ENCODE assay signal across 8 mouse cellular contexts in genomic region chr15:102404608-102405488, GRCm38 (mm10). TPM values are rescaled to one million over a fixed set of nuclear protein-coding genes. Genes with fewer than 3 reads are reported as not detected.
DNase-seq lines count a peak whose midpoint lies in the region; ATAC-seq and TF ChIP-seq lines count a peak whose summit lies in the region.

No protein-coding gene starts in this region.

- no peaks in the 10 kb centered on the region for H3K27me3 ChIP-seq in kidney, adult 2 months (replicated peaks; ENCODE audit: control insufficient read depth, insufficient read depth, low read length)
- H3K27me3 ChIP-seq in forebrain, embryonic 13.5 days = no peaks in the 10 kb centered on the region
- no peaks in the 10 kb centered on the region for H3K27me3 ChIP-seq in liver, embryonic 11.5 days (replicated peaks; ENCODE audit: control insufficient read depth, insufficient read depth, low read length)
- H3K27me3 ChIP-seq in stomach, embryonic 15.5 days (replicated peaks) = no peaks in the 10 kb centered on the region

- TF ChIP-seq POLR2A in kidney, adult 2 months (IDR thresholded peaks at IDR 0.05; ENCODE audit: low read depth, low read length) = no peak

- WGBS in kidney, adult 2 months = 13% methylated on average over 34 of the region's 34 CpGs
- WGBS in forebrain, embryonic 13.5 days = 17% methylated on average over 34 of the region's 34 CpGs
- WGBS in liver, embryonic 11.5 days = 14% methylated on average over 34 of the region's 34 CpGs
- 15% methylated on average over 34 of the region's 34 CpGs for WGBS in stomach, embryonic 15.5 days

- ATAC-seq in forebrain, embryonic 13.5 days = no peak
- no peak; the same call in 1 of the 2 replicates for ATAC-seq in liver, embryonic 11.5 days (replicated peaks; ENCODE audit: low FRiP score)
- ATAC-seq in stomach, embryonic 15.5 days (ENCODE audit: insufficient read depth, low FRiP score, low read depth) = no peak; the same call in 1 of the 2 replicates

- peaks cover 10% of the 10 kb centered on the region; the same call in 1 of the 2 replicates for H3K4me1 ChIP-seq in kidney, adult 2 months (ENCODE audit: control insufficient read depth, insufficient read depth, low read length)
- H3K4me1 ChIP-seq in forebrain, embryonic 13.5 days = peaks cover 36% of the 10 kb centered on the region
- peaks cover 34% of the 10 kb centered on the region for H3K4me1 ChIP-seq in liver, embryonic 11.5 days (replicated peaks; ENCODE audit: control insufficient read depth, insufficient read depth, low read length)
- H3K4me1 ChIP-seq in stomach, embryonic 15.5 days = peaks cover 15% of the 10 kb centered on the region

- no peak for DNase-seq in kidney, adult 2 months
- no peak for DNase-seq in kidney, adult 11 months
- peak; percentile 15 for DNase-seq in Muller cell, postnatal 12 days (ENCODE audit: inconsistent ontology term)
- DNase-seq in liver, embryonic 11.5 days (ENCODE audit: low spot score) = no peak
- no peak for DNase-seq in MN1 (ENCODE audit: low spot score)
- no peak for DNase-seq in thymus, postnatal 14 days

- peak overlapping the region; percentile 79 for H3K9ac ChIP-seq in forebrain, embryonic 13.5 days
- H3K9ac ChIP-seq in liver, embryonic 11.5 days (ENCODE audit: low read depth, low read length) = peak overlapping the region; percentile 85
- peak overlapping the region; percentile 81 for H3K9ac ChIP-seq in stomach, embryonic 15.5 days

- peak; percentile 34 for TF ChIP-seq CTCF in kidney, adult 2 months (conservative IDR thresholded peaks at IDR 0.05; ENCODE audit: insufficient read depth, insufficient read length, low read depth, low read length)

- peak overlapping the region; percentile 67 for H3K4me2 ChIP-seq in forebrain, embryonic 13.5 days
- peak overlapping the region; percentile 67 for H3K4me2 ChIP-seq in liver, embryonic 11.5 days
- H3K4me2 ChIP-seq in stomach, embryonic 15.5 days = peak overlapping the region; percentile 76

- H3K36me3 ChIP-seq in kidney, adult 2 months (ENCODE audit: control insufficient read depth, insufficient read depth, low read length) = peaks cover 2% of the 10 kb centered on the region; the same call in 1 of the 2 replicates
- H3K36me3 ChIP-seq in forebrain, embryonic 13.5 days (ENCODE audit: poor library complexity, severe bottlenecking) = peaks cover 24% of the 10 kb centered on the region
- peaks cover 21% of the 10 kb centered on the region for H3K36me3 ChIP-seq in liver, embryonic 11.5 days (ENCODE audit: control insufficient read depth, insufficient read depth, low read length)
- H3K36me3 ChIP-seq in stomach, embryonic 15.5 days = peaks cover 20% of the 10 kb centered on the region

- H3K9me3 ChIP-seq in forebrain, embryonic 13.5 days (replicated peaks) = no peaks in the 10 kb centered on the region
- no peaks in the 10 kb centered on the region for H3K9me3 ChIP-seq in liver, embryonic 11.5 days (ENCODE audit: control insufficient read depth, low read length)
- no peaks in the 10 kb centered on the region for H3K9me3 ChIP-seq in stomach, embryonic 15.5 days

- peak overlapping the region; percentile 100 for H3K27ac ChIP-seq in kidney, adult 2 months (ENCODE audit: insufficient read depth, low read depth, low read length)
- peak overlapping the region; percentile 99 for H3K27ac ChIP-seq in forebrain, embryonic 13.5 days
- H3K27ac ChIP-seq in liver, embryonic 11.5 days (ENCODE audit: low read depth, low read length) = peak overlapping the region; percentile 99
- H3K27ac ChIP-seq in stomach, embryonic 15.5 days = peak overlapping the region; percentile 100

- peak overlapping the region; percentile 71 for H3K4me3 ChIP-seq in kidney, adult 2 months (ENCODE audit: insufficient read depth, low read depth, low read length)
- peak overlapping the region; percentile 89 for H3K4me3 ChIP-seq in forebrain, embryonic 13.5 days
- peak overlapping the region; percentile 56 for H3K4me3 ChIP-seq in liver, embryonic 11.5 days (ENCODE audit: low read depth, low read length)
- peak overlapping the region; percentile 56 for H3K4me3 ChIP-seq in stomach, embryonic 15.5 days (replicated peaks)

RNA-seq across cellular contexts. Expression of gene Sp1, which starts 1.1 kb away (rescaled TPM):
- polyA plus RNA-seq in kidney, adult 2 months (2012; rRNA removed) = 15.7 and 17.6 TPM in 2 replicates
- polyA plus RNA-seq in forebrain, embryonic 13.5 days (2015; fragmentation: Nextera tagmentation; extraction: Ambion mirVana) = 7.0 and 8.1 TPM in 2 replicates
- 9.7 and 10.6 TPM in 2 replicates for polyA plus RNA-seq in liver, embryonic 11.5 days (2014; fragmentation: Nextera tagmentation; extraction: Ambion mirVana)
- polyA plus RNA-seq in stomach, embryonic 15.5 days (2015; fragmentation: Nextera tagmentation; extraction: Ambion mirVana) = 9.6 and 9.7 TPM in 2 replicates

RNA-seq across cellular contexts. Expression of gene Sp7, which starts 37.9 kb away (rescaled TPM):
- polyA plus RNA-seq in kidney, adult 2 months (2012; rRNA removed) = 0.05 and 0.06 TPM in 2 replicates
- polyA plus RNA-seq in forebrain, embryonic 13.5 days (2015; fragmentation: Nextera tagmentation; extraction: Ambion mirVana) = 0.15 and 0.18 TPM in 2 replicates
- polyA plus RNA-seq in liver, embryonic 11.5 days (2014; fragmentation: Nextera tagmentation; extraction: Ambion mirVana) = 0.57 and 1.5 TPM in 2 replicates
- 1.0 and 1.1 TPM in 2 replicates for polyA plus RNA-seq in stomach, embryonic 15.5 days (2015; fragmentation: Nextera tagmentation; extraction: Ambion mirVana)

RNA-seq across cellular contexts. Expression of gene Amhr2, which starts 40.3 kb away (rescaled TPM):
- 0.67 and 1.4 TPM in 2 replicates for polyA plus RNA-seq in kidney, adult 2 months (2012; rRNA removed)
- polyA plus RNA-seq in forebrain, embryonic 13.5 days (2015; fragmentation: Nextera tagmentation; extraction: Ambion mirVana) = 0.19 and 0.20 TPM in 2 replicates
- 1.1 and 1.6 TPM in 2 replicates for polyA plus RNA-seq in liver, embryonic 11.5 days (2014; fragmentation: Nextera tagmentation; extraction: Ambion mirVana)
- polyA plus RNA-seq in stomach, embryonic 15.5 days (2015; fragmentation: Nextera tagmentation; extraction: Ambion mirVana) = 0.90 and 1.3 TPM in 2 replicates

RNA-seq across cellular contexts. Expression of gene Prr13, which starts 54.0 kb away (rescaled TPM):
- 181 and 204 TPM in 2 replicates for polyA plus RNA-seq in kidney, adult 2 months (2012; rRNA removed)
- polyA plus RNA-seq in forebrain, embryonic 13.5 days (2015; fragmentation: Nextera tagmentation; extraction: Ambion mirVana) = 88.9 and 90.9 TPM in 2 replicates
- polyA plus RNA-seq in liver, embryonic 11.5 days (2014; fragmentation: Nextera tagmentation; extraction: Ambion mirVana) = 155 and 157 TPM in 2 replicates
- polyA plus RNA-seq in stomach, embryonic 15.5 days (2015; fragmentation: Nextera tagmentation; extraction: Ambion mirVana) = 119 and 120 TPM in 2 replicates

RNA-seq across cellular contexts. Expression of gene Aaas, which starts 54.3 kb away (rescaled TPM):
- polyA plus RNA-seq in kidney, adult 2 months (2012; rRNA removed) = 31.1 and 38.1 TPM in 2 replicates
- 64.1 and 66.5 TPM in 2 replicates for polyA plus RNA-seq in forebrain, embryonic 13.5 days (2015; fragmentation: Nextera tagmentation; extraction: Ambion mirVana)
- 99.3 and 108 TPM in 2 replicates for polyA plus RNA-seq in liver, embryonic 11.5 days (2014; fragmentation: Nextera tagmentation; extraction: Ambion mirVana)
- 55.9 and 67.0 TPM in 2 replicates for polyA plus RNA-seq in stomach, embryonic 15.5 days (2015; fragmentation: Nextera tagmentation; extraction: Ambion mirVana)
